Mouse (Mus musculus) T-cell, adult 2 months (primary cell): Measurements from ENCODE around the gene Grk6.

Experiments used
- DNase-seq: peaks from one replicate; pipeline ENCODE4 v3.0.0; 2022; ENCODE audit warnings: low spot score

The Grk6 gene

GRCm38 (mm10) chr13:55464027-55464884 lies 19.4 kb downstream of the Grk6 start, which contains the start of gene Prr7:
TSS of gene Prr7 (plus strand) at chr13:55464267.
- peak; percentile 61 for DNase-seq

DNA sequence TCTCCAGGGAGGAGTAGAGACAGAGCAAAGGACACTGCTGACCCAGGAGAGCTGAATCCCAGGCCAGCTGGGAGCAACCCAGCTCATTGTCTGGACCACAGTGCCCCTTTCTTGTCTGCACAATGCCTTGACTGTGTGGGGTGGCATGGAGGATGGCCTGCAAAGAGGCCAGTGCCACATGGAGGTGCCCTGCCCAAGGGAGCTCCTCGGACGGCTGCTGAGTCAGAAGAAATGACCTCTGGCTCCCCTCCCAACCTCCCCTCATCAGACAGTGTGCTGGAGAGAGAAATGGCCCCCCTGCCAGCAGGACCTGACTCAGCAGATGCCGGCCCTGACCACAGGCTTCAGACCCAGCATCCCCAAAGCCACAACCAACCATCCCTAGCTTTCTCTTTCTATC lies 20.3 kb downstream of the Grk6 start:
- no peak for DNase-seq

DNA sequence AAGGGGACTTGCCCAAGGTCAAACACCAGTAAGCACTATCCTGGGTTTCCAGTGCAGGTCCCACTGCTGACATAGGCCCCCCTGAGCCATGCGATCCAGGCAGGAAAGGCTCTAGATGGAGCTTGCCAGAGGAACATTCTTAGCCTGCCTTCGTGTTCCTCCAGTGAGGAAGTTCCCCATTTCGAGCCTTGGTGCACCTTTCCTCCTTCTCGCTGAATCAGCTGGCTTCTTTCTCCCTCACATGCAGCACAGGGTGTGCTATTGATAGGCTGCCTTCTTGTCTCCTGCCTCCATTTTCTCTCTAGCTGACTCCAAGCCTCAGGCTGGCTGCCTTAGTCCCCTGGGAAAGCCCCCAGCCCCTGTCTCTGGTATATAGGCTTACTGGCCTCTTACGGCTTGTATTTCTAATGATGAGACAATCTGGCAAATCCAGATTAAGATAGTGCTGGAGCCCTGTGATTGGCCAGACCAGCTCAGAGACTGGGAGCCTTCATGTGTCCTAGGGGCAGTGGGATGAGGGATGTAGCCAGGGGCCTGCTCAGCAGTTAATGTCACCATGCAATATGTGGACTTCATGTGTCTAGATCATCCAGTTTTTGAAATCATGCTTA lies 21.1 kb downstream of the Grk6 start:
- no peak for DNase-seq

GRCm38 (mm10) chr13:55468851-55469560 lies 24.1 kb downstream of the Grk6 start:
- no peak for DNase-seq

- DNase-seq: no peak
Observed at GRCm38 (mm10) chr13:55470372-55470771, 25.5 kb downstream of the Grk6 start.

DNA sequence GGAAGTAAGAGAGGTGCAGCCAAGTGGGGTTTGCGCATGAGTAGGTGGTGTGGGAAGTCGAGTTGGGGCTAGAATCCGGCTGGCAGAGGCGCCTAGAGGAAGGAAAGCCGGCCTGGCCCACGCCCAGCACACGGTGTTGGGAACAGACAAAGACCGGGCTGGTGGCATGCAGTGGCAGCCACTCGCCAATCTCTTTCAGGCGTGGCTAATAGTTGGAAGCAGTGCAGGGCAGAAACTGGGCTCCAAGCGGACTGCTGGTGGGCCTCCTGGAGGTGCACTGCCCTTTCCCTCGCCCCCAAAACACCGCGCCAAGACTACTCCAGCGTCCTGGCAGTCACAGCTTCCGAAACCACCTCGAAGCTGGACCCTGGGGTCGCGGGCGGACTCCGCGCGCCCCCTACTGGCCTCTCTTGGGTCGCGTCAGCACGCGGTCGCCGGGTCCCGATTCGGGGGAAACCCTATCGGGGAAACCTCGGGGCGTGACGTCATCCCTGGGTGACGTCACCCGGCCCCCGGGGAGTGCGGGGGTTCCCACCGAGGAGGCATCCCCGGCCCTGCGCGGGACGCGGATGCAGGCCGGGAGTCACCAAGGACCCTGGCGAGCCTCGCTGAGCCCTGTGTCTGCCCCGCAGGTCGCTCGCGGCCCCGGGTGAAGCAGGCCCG lies 26.4 kb downstream of the Grk6 start:
- peak; percentile 90 for DNase-seq

GRCm38 (mm10) chr13:55471819-55472131 lies 26.9 kb downstream of the Grk6 start:
- DNase-seq: no peak

GRCm38 (mm10) chr13:55472132-55473022 lies 27.5 kb downstream of the Grk6 start:
- peak; percentile 57 for DNase-seq

DNA sequence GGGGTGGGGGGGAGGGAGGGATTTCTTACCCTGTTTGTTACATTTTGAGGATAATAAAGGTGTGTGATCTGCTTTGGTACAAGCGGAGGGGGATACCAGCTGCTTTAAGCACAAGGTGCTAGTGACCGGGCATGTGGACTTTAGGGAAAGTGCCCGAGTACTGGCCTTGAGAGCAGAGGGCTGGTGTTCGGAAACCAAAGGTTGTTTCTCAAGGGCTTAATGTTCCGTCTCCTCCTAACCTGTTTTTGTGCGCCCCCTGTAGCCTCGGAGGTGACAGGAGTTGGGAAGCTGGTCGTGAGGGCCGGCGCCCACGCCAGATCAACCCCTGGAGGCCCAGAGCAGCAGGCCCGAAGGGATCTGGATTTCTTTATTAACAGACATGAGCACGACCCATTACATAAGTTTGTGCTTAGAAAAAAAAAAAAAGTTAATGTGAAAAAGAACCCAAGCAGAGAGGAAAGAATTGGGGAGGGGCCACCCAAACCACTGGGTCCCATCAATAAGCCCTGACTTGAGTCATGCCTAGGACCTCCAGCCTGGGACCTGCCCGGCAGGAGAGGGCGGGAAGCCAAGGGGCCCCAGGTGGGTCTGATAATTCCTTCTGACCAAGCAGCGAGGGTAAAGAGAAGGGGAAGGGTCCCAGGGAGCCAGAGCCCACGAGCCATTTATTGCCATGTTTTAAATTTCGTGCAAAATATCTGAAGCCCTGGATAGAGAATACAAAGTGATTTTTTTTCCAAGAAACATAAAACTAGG lies 28.4 kb downstream of the Grk6 start:
- peak; percentile 39 for DNase-seq

DNA sequence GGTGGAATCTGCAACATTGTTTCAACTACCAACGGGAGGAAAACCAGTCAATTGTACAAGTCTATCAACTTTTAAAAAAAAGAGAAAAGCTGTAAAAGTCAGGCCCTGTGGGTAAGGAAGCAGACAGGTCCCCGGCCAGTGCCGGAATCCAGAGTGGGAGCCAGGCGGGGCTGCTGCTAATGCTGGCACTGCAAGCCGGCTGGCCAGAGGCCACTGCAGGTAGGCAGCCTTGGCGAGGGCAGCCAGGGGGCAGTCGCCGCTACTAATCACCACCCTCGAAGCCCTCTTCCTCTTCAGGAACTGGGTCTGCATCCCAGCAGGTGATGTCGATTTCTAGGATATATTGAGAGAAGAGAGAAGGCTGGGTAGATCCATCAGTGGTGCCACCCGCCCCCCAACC lies 29.1 kb downstream of the Grk6 start:
- no peak for DNase-seq

DNA sequence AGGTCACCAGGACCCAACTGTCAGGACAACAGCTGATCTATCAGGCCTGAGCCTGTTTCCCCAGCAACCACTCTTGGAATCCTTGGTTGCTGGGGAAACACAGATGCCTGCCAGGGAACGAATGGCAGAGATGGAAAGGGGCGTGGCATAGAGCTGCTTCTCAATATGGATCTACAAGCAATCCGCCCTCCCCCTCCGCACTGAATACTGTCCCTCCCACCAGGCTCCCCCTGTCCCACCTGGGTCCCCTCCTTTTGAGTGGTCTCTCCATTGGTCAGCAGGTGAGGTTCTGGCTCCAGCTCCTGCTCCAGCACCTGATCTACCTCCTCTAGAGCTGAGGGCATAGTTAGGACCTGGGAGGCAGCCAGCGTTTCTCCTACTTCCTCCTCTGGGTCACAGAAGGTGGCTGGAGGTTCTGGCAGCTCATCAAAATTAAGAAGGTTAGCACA lies 29.8 kb downstream of the Grk6 start:
- no peak for DNase-seq

DNA sequence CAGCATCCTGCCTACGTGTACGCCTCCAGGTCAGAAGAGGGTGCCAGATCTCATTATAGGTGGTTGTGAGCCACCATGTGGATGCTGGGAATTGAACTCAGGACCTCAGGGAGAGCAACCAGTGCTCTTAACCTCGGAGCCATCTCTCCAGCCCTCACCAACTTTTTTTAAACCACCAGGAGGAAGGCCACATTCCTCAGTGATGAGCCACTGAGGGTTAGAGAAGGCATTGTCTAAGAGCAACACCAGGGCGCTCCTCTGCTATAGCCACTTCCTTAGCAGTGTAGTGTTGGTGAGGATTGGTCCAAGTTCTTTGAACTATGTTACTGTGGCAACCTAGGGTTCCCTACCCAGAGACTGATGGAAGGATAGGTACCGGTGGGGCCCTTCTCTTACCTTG lies 30.9 kb downstream of the Grk6 start:
- no peak for DNase-seq

DNA sequence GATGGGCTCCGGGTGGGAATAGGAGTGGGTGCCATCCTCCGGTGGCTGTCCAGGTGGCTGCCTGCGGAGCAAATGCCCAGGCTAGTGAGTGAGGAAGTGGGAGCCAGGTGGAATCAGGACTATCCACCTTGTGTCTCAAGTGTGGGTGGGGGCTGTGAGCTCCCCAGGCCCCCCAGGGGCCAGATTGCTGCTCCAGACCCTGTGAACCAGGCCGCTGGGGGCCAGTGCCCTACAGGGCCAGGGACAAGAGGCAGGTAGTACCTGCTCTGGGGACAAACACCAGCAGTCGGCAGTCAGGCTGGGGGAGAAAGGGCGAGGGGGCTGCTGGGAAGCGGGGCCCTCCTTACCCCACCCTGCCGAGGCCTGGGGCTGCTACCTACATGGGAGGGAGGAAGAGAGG lies 31.4 kb downstream of the Grk6 start:
- DNase-seq: no peak

GRCm38 (mm10) chr13:55477492-55477891 lies 32.6 kb downstream of the Grk6 start:
- DNase-seq: no peak

- no peak for DNase-seq
Observed at GRCm38 (mm10) chr13:55478036-55478435, 33.2 kb downstream of the Grk6 start.

GRCm38 (mm10) chr13:55479008-55479407 lies 34.1 kb downstream of the Grk6 start:
- DNase-seq: no peak

- no peak for DNase-seq
Observed at GRCm38 (mm10) chr13:55479929-55480328, 35.1 kb downstream of the Grk6 start.

DNA sequence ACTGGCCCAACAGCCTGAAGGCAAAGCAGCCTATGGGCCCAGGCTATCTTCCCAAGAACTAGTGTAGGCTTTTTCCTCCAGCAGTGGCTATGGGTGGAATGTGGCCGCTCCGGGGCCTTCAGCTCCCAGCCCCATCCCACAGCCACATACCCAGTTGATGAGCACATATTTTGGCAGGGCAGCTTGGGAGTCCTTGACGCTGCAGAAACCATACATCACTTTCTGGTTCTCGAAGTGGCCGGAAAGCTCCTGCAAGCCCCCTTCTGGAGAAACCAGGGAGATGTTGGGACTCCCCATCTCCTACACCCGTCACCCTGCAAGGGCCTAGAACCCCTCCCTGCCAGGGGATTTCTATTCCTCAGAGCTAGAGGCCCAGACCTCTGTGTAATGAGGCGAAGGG lies 37.7 kb downstream of the Grk6 start:
- DNase-seq: no peak

DNA sequence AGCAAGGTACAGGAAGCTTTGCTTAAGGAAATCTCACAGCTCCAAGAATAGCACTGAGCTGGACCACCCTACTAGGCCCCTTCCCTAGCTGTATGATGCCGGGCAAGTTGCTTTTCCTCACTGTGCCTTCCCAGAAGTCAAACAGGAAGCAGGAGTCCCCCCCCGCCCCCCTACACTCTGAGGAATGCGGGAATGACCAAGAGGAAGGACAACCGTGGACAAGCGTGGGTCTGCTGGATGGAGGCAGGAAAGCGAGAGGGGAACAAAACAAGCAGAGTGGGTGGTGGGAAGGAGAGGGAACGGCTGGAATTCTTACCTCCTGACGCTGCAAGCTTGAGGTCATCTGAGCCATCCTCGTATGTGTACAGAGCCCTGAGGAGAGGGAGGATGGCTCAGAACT lies 38.2 kb downstream of the Grk6 start:
- DNase-seq: no peak

DNA sequence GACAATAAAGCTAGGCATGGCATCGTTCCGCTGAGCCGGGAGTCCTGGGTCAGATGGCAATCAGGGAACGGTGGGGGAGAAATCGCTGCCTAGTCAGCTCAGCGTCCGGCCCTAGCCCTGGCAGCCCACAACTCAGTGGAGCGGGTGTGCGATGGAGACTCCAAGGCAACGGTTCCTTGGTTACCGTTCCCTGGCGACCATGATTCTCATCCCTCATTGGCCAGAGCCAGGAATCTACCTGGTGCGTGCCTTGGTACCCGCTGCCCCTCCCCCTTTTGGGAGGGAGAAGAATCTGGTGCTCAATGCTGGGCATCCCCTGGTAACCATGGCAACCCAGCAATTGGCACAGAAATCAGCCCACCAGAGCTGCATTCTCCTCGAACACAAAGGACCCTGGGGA lies 38.7 kb downstream of the Grk6 start:
- no peak for DNase-seq
